Mouse (Mus musculus) forebrain, embryonic 14.5 days (tissue): ENCODE results near the gene Ms4a14. TPM values are rescaled to one million over a fixed set of nuclear protein-coding genes. Genes with fewer than 3 reads are reported as not detected.
A peak's percentile ranks its signal among the peaks of the same experiment; 100 is the strongest.
"Not testable (repeated sequence)": the region's sequence is repeated elsewhere in the genome, so short reads cannot be mapped to it uniquely, and the experiment has no call there.

Experiments
- ATAC-seq: fragments of 200-750 bp; cut with Nextera tagmentation; 2 replicates; pipeline ENCODE4 v1.8.0; 2017; ENCODE audit warnings: mild to moderate bottlenecking, moderate library complexity
- DNase-seq: peaks from one replicate; pipeline ENCODE4 v3.0.0-alpha.2; 2015; ENCODE audit warnings: low spot score
- H3K27ac ChIP-seq: fragments of 300-500 bp; sonication (generic); 2 replicates; pipeline ENCODE4 v1.5.1; 2014; ENCODE audit warnings: low read depth, mild to moderate bottlenecking, control low read depth, low read length, moderate library complexity
- H3K27me3 ChIP-seq: fragments of 300-500 bp; sonication (generic); replicated peaks from 2 replicates; pipeline ENCODE4 v1.6.1; 2014; ENCODE audit warnings: low read length, control low read depth, mixed read lengths; ENCODE audit not compliant: control insufficient read depth, insufficient read depth
- H3K36me3 ChIP-seq: fragments of 300-500 bp; sonication (generic); 2 replicates; pipeline ENCODE4 v1.6.1; 2014; ENCODE audit warnings: low read length, control low read depth; ENCODE audit not compliant: control insufficient read depth, insufficient read depth
- H3K4me1 ChIP-seq: fragments of 300-500 bp; sonication (generic); 2 replicates; pipeline ENCODE4 v1.6.1; 2014; ENCODE audit warnings: antibody characterized with exemption, low read length, control low read depth; ENCODE audit not compliant: control insufficient read depth, insufficient read depth
- H3K4me2 ChIP-seq: fragments of 300-500 bp; sonication (generic); 2 replicates; pipeline ENCODE4 v1.6.1; 2014; ENCODE audit warnings: mild to moderate bottlenecking, control low read depth, low read length
- H3K4me3 ChIP-seq: fragments of 300-500 bp; sonication (generic); 2 replicates; pipeline ENCODE4 v1.5.1; 2014; ENCODE audit warnings: low read depth, low read length, control low read depth
- H3K9ac ChIP-seq: fragments of 300-500 bp; sonication (generic); 2 replicates; pipeline ENCODE4 v1.6.1; 2014; ENCODE audit warnings: mild to moderate bottlenecking, low read length, control low read depth, moderate library complexity
- H3K9me3 ChIP-seq: fragments of 300-500 bp; sonication (generic); replicated peaks from 2 replicates; pipeline ENCODE4 v1.6.1; 2016; ENCODE audit warnings: low read length, control low read depth, mixed read lengths; ENCODE audit not compliant: control insufficient read depth
- WGBS: fragments of 180-500 bp; shearing (Covaris S2); extraction: QIAGEN DNeasy Blood & Tissue Kit; methylation state at CpG from one replicate; pipeline ENCODE4 v1.1.7; 2014; 5-methylcytosine and 5-hydroxymethylcytosine counted together
- polyA plus RNA-seq: library from polyadenylated mRNA; unstranded; fragments of >200 nt; fragmentation: Nextera tagmentation; extraction: Ambion mirVana; gene quantifications from 2 replicates; pipeline ENCODE4 v1.2.1, GENCODE M21; 2014

Ms4a14 gene
- polyA plus RNA-seq, 1 experiment from 2014 or later, result not detected

DNA sequence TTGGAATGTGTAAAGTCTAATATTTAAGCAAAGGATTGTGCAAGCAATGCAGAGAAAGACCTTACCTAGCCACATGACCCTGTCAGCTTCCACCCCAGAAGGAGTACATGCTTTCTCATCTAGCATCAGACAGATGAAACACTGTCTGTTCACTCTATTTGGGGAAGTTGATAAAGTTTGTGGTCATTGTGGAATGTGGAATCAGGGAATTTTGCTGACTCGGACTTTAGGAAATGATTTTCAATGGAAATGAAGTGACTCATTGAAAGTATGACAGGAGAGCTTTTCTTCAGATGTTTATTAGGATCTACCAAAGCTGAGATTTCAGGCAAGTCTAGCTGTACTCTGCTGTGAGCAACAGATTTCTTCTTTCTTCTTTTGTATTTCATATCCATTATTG lies 6.9 kb upstream of the Ms4a14 start:
- H3K9ac ChIP-seq, result no peak overlapping the region
- ATAC-seq, result no peak
- H3K27me3 ChIP-seq, result no peaks in the 10 kb centered on the region

DNA sequence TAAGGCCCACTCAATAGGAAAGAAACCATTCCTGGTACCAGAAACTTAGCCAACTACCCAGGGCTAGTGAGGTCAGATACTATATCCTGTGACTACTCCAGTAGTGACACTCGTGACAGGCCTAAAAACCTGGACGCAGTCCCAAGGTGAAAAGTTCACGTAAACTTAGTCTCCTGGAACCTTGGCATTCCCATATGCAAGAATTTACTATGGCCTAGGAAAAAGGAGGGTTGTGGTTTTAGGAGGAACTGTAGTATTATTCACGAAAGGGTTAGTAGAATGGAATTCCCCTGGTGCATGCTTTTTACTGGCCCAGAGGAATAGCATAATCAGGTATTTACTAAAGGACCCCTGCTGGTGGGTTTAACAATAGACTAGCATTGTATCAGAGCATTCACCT lies 2.5 kb upstream of the Ms4a14 start:
- ATAC-seq (no peak), DNase-seq (no peak)
- Histone ChIP-seq H3K27me3 (no peaks in the 10 kb centered on the region), H3K9me3 (no peaks in the 10 kb centered on the region), H3K4me3 (no peak overlapping the region), H3K27ac (no peak overlapping the region), H3K9ac (no peak overlapping the region), H3K4me1 (no peaks in the 10 kb centered on the region), H3K4me2 (no peak overlapping the region), H3K36me3 (no peaks in the 10 kb centered on the region)
- WGBS, result 85% methylated on average over 4 of the region's 4 CpGs

More for the DNA sequence above, 6.9 kb upstream of the Ms4a14 start:
- no peak for DNase-seq
- no peaks in the 10 kb centered on the region for H3K9me3 ChIP-seq
- H3K4me1 ChIP-seq, result no peaks in the 10 kb centered on the region
- H3K4me3 ChIP-seq, result no peak overlapping the region
- 88% methylated on average over 1 of the region's 1 CpGs for WGBS
- H3K4me2 ChIP-seq, result no peak overlapping the region
- H3K27ac ChIP-seq, result no peak overlapping the region
- no peaks in the 10 kb centered on the region for H3K36me3 ChIP-seq

DNA sequence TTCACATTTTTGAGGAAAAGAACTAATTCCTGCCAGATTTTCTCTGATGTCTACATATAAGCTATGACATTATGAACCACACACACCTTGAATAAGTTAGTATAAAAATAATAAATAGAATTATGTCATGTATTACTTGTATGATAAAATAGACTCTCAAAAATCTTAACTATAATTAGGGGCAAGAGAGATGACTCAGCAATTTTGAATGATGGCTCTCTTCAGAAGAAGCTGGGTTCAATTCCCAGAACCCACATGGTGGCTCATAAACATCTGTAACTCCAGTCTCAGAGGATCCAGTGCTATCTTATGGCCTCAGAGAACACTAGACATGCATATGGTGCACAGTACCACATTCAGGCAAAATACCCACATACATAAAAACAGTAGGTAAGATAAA lies 5.4 kb downstream of the Ms4a14 start:
- no peak overlapping the region for H3K9ac ChIP-seq
- H3K4me2 ChIP-seq, result no peak overlapping the region
- no peaks in the 10 kb centered on the region for H3K27me3 ChIP-seq
- no peaks in the 10 kb centered on the region for H3K36me3 ChIP-seq
- no peaks in the 10 kb centered on the region for H3K4me1 ChIP-seq
- no peak overlapping the region for H3K4me3 ChIP-seq
- ATAC-seq (no peak), DNase-seq (no peak)
- H3K9me3 ChIP-seq, result no peaks in the 10 kb centered on the region
- H3K27ac ChIP-seq, result no peak overlapping the region

DNA sequence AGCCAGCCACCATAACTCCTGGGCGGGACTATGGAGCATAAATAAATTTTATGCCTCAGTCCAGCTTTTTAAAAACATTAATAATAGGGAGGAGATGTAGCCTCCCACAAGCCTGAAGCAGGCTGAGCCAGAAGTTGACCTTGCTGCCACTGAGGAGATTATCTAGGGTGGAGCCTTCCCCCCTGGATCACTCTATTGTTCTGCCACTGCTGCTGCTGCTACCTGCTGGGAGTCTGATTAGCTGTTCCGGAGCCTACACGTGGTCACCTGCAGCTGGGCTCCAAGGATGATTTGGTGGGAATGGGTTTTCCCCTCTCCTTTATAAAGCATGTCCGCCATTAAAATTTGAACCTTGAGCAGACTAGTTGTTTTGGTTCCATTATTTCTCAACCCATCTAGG lies 14.7 kb downstream of the Ms4a14 start:
- H3K27me3 ChIP-seq, H3K36me3 ChIP-seq, H3K9ac ChIP-seq, H3K27ac ChIP-seq, DNase-seq, H3K9me3 ChIP-seq, H3K4me2 ChIP-seq, H3K4me1 ChIP-seq, H3K4me3 ChIP-seq, ATAC-seq: not testable (repeated sequence)
- 27% methylated on average over 4 of the region's 4 CpGs for WGBS

DNA sequence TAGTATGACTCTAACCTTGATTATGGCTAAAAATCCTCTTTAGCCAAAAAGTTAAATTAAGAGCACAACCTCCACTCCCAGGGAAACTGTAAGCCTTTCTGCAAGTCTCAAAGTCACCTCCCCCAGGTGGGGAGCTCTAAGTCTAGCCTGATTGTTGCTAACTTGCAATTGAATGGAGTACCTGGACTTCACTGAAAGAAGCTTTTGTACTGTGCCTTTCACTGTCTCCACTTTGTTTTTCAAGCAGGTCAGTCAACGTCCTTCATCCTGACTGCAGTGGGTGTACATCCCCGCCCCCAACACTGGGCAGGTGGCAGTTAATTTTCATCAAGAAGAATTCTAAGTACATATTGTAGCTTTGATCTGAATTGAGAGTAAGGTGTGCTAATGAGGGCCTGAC lies 15.3 kb downstream of the Ms4a14 start:
- H3K4me3 ChIP-seq, result no peak overlapping the region
- DNase-seq (no peak), ATAC-seq (no peak)
- 29% methylated on average over 2 of the region's 2 CpGs for WGBS
- H3K9me3 ChIP-seq, result no peaks in the 10 kb centered on the region
- no peak overlapping the region for H3K9ac ChIP-seq
- no peaks in the 10 kb centered on the region for H3K4me1 ChIP-seq
- no peaks in the 10 kb centered on the region for H3K27me3 ChIP-seq
- no peak overlapping the region for H3K4me2 ChIP-seq
- H3K36me3 ChIP-seq, result no peaks in the 10 kb centered on the region
- H3K27ac ChIP-seq, result no peak overlapping the region

DNA sequence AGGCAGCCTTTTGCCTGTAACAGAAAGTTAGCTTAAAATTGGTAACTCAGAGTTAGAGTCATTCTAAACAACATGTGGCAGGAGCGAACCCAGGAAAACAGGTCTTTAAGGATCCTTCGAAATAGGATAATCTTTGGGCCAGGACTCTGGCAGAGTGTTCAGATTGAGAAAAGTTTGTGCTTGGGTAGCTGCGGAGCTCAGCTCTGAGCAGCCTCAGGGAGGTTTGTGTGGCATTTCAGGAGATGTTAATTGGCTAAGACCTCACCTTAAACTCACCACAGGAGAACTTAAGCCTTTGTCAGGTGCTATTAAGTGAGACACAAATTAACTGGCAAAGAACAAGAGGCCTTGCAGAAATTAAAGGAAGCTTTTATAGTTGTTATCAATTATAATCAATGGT lies 20.6 kb downstream of the Ms4a14 start:
- not testable (repeated sequence) for DNase-seq, H3K27ac ChIP-seq, H3K36me3 ChIP-seq, H3K4me3 ChIP-seq, H3K9ac ChIP-seq, H3K27me3 ChIP-seq, H3K9me3 ChIP-seq, H3K4me1 ChIP-seq, ATAC-seq
- 5% methylated on average over 3 of the region's 3 CpGs for WGBS
- H3K4me2 ChIP-seq, result peak overlapping the region; percentile 49; the same call in 1 of the 2 replicates

DNA sequence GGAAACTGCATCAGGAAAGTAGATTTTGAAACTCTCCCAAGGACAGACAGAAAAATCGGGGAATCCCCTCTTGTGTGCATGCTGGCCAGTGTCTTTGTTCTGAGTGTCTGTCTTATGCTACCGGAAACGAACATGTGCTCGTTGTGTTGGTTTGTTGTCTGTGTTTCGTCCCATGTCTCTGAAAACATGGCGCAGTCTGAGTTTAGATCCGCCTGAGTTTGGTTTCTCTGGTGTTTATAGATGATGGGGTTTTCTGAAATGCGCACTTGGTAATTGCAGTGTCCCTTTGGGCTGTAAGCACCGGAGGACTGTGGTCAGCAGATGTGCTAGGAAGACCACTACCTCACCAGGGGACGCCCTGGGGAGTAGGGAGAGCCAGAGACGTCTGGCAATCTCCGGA lies 21.3 kb downstream of the Ms4a14 start:
- H3K4me3 ChIP-seq, result peak overlapping the region; percentile 28
- DNase-seq, result peak; percentile 2
- H3K9me3 ChIP-seq, result no peaks in the 10 kb centered on the region
- H3K27ac ChIP-seq, result no peak overlapping the region
- no peaks in the 10 kb centered on the region for H3K36me3 ChIP-seq
- H3K4me2 ChIP-seq, result peak overlapping the region; percentile 49
- no peak for ATAC-seq
- H3K4me1 ChIP-seq, result no peaks in the 10 kb centered on the region
- H3K9ac ChIP-seq, result peak overlapping the region; percentile 52
- H3K27me3 ChIP-seq, result no peaks in the 10 kb centered on the region
- 16% methylated on average over 12 of the region's 12 CpGs for WGBS

DNA sequence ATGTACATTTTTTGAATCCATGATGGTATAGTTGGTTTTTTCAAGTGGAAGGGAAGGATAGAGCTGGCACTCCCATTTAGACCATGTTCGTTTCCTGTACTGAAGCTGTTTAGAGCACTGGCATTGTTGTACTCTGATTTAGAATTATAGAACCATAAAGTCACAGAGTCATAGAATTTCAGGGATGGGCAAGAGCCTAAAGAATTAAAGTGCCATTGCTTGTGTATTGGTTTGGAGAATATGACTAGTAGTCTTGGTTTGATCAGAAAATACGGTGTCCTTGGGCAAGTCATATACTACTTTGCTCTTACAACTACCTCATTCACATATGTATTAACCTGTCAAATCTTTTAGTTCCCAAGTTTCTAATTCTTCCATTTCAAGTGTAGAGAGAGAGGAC lies 30.5 kb downstream of the Ms4a14 start, which contains the start of gene Ms4a5:
Gene Ms4a5, minus strand, starts transcription at position 101 of the 400 bp plus-strand sequence.
- H3K4me1 ChIP-seq, result no peaks in the 10 kb centered on the region
- H3K27me3 ChIP-seq, result no peaks in the 10 kb centered on the region
- H3K27ac ChIP-seq, result no peak within 1 kb of the TSS
- ATAC-seq (no peak), DNase-seq (no peak)
- no peaks in the 10 kb centered on the region for H3K9me3 ChIP-seq
- WGBS, result 90% methylated on average over 2 of the region's 2 CpGs
- no peaks in the 10 kb centered on the region for H3K36me3 ChIP-seq
- no peak within 1 kb of the TSS for H3K4me2 ChIP-seq
- H3K9ac ChIP-seq, result no peak within 1 kb of the TSS
- H3K4me3 ChIP-seq, result no peak within 1 kb of the TSS

DNA sequence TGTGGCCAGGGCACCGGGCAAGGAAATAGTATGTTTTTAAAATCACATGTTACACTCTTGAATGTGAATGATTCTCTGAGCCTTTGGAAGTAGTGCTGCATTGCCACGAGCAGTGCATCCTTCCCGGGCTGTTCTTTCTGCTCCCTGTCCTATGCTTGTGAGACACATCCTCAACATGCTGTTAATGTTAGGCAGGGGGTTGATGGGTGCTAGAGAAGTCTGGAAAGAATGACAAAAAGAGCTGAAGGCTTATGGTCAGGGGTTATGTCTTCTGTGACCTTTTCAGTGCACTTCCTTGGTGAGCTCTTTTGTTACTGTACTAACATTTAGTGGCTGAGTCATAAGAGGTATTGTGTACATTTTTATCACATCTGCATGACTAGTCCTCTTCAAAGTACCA lies 34.0 kb downstream of the Ms4a14 start:
- DNase-seq (no peak), ATAC-seq (no peak)
- no peak overlapping the region for H3K27ac ChIP-seq
- H3K4me2 ChIP-seq, result no peak overlapping the region
- H3K9me3 ChIP-seq, result no peaks in the 10 kb centered on the region
- H3K36me3 ChIP-seq, result no peaks in the 10 kb centered on the region
- WGBS, result 94% methylated on average over 3 of the region's 3 CpGs
- no peak overlapping the region for H3K9ac ChIP-seq
- no peaks in the 10 kb centered on the region for H3K4me1 ChIP-seq
- no peak overlapping the region for H3K4me3 ChIP-seq
- no peaks in the 10 kb centered on the region for H3K27me3 ChIP-seq
